Mouse (Mus musculus) embryonic facial prominence, embryonic 15.5 days (tissue): Measurements from ENCODE around the gene Rps19. TPM values are rescaled to one million over a fixed set of nuclear protein-coding genes. Genes with fewer than 3 reads are reported as not detected.

Experiments
- ATAC-seq: fragments of 200-750 bp; cut with Nextera tagmentation; 2 replicates; pipeline ENCODE4 v1.8.0; 2017; ENCODE audit warnings: low read depth, moderate TSS enrichment; ENCODE audit not compliant: insufficient number of reproducible peaks, low FRiP score, low TSS enrichment
- H3K27ac ChIP-seq: fragments of 300-500 bp; sonication (generic); replicated peaks from 2 replicates; pipeline ENCODE4 v1.5.1; 2015; ENCODE audit warnings: mild to moderate bottlenecking, inconsistent platforms
- H3K27me3 ChIP-seq: fragments of 300-500 bp; sonication (generic); 2 replicates; pipeline ENCODE4 v1.6.1; 2015; ENCODE audit warnings: inconsistent platforms
- H3K36me3 ChIP-seq: fragments of 300-500 bp; sonication (generic); 2 replicates; pipeline ENCODE4 v1.6.1; 2015; ENCODE audit warnings: mild to moderate bottlenecking, inconsistent platforms
- H3K4me1 ChIP-seq: fragments of 300-500 bp; sonication (generic); 2 replicates; pipeline ENCODE4 v1.6.1; 2015; ENCODE audit warnings: inconsistent platforms
- H3K4me2 ChIP-seq: fragments of 300-500 bp; sonication (generic); replicated peaks from 2 replicates; pipeline ENCODE4 v1.6.1; 2015; ENCODE audit warnings: mild to moderate bottlenecking, inconsistent platforms
- H3K4me3 ChIP-seq: fragments of 300-500 bp; sonication (generic); replicated peaks from 2 replicates; pipeline ENCODE4 v1.5.1; 2015; ENCODE audit warnings: mild to moderate bottlenecking, inconsistent platforms
- H3K9ac ChIP-seq: fragments of 300-500 bp; sonication (generic); 2 replicates; pipeline ENCODE4 v1.6.1; 2015; ENCODE audit warnings: inconsistent platforms
- H3K9me3 ChIP-seq: fragments of 300-500 bp; sonication (generic); replicated peaks from 2 replicates; pipeline ENCODE4 v1.6.1; 2016; ENCODE audit warnings: inconsistent platforms
- WGBS: fragments of 180-500 bp; shearing (Covaris S2); methylation state at CpG from one replicate; pipeline ENCODE4 v1.1.7; 2015; 5-methylcytosine and 5-hydroxymethylcytosine counted together
- polyA plus RNA-seq: library from polyadenylated mRNA; unstranded; fragments of >200 nt; fragmentation: Nextera tagmentation; extraction: Ambion mirVana; gene quantifications from 2 replicates; pipeline ENCODE4 v1.2.1, GENCODE M21; 2015

The Rps19 gene
- polyA plus RNA-seq, 1 experiment from 2014 or later = 2,979 TPM

GRCm38 (mm10) chr7:24851596-24852325, 32.4 kb upstream of the Rps19 start:
- WGBS = 87% methylated on average over 5 of the region's 5 CpGs
- no peaks in the 10 kb centered on the region for H3K9me3 ChIP-seq
- H3K27ac ChIP-seq = no peak overlapping the region
- no peak overlapping the region for H3K4me3 ChIP-seq
- no peak overlapping the region for H3K9ac ChIP-seq
- no peak for ATAC-seq
- H3K4me1 ChIP-seq = 0 out of 2 replicates have a peak, but pooled peaks cover 5% of the 10 kb centered on the region
- no peaks in the 10 kb centered on the region for H3K36me3 ChIP-seq
- no peak overlapping the region for H3K4me2 ChIP-seq
- H3K27me3 ChIP-seq = no peaks in the 10 kb centered on the region

- Histone ChIP-seq H3K27me3 (no peaks in the 10 kb centered on the region), H3K4me1 (0 out of 2 replicates have a peak, but pooled peaks cover 5% of the 10 kb centered on the region), H3K9me3 (no peaks in the 10 kb centered on the region), H3K4me2 (no peak overlapping the region), H3K36me3 (no peaks in the 10 kb centered on the region), H3K27ac (no peak overlapping the region), H3K9ac (no peak overlapping the region), H3K4me3 (no peak overlapping the region)
- no peak for ATAC-seq
- WGBS = 76% methylated on average over 8 of the region's 8 CpGs
Measured at GRCm38 (mm10) chr7:24852557-24853232, 31.5 kb upstream of the Rps19 start.

DNA sequence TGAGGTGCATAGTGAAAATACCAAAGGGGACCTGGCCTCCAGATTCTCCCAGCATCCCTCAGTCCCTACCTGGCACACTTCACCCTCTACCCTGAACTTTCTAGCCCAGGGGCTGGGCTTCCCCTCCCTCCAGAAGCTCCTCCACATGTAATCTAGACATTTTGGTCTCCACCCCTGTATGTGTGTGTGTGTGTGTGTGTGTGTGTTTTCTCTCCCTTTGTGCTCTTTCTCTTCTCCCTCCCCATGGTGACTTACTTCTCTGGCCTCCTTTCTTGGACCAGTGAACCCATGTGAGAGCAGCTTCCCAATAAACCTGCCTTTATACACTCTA, 31.0 kb upstream of the Rps19 start:
- ATAC-seq = no peak
- Histone ChIP-seq H3K4me2 (no peak overlapping the region), H3K4me3 (no peak overlapping the region), H3K9me3 (no peaks in the 10 kb centered on the region), H3K9ac (no peak overlapping the region), H3K4me1 (0 out of 2 replicates have a peak, but pooled peaks cover 5% of the 10 kb centered on the region), H3K27ac (no peak overlapping the region), H3K27me3 (no peaks in the 10 kb centered on the region), H3K36me3 (no peaks in the 10 kb centered on the region)

- no peaks in the 10 kb centered on the region for H3K9me3 ChIP-seq
- H3K4me3 ChIP-seq = no peak overlapping the region
- no peak overlapping the region for H3K4me2 ChIP-seq
- no peaks in the 10 kb centered on the region for H3K36me3 ChIP-seq
- no peak overlapping the region for H3K27ac ChIP-seq
- no peak overlapping the region for H3K9ac ChIP-seq
- WGBS = 27% methylated on average over 7 of the region's 7 CpGs
- no peaks in the 10 kb centered on the region for H3K27me3 ChIP-seq
- H3K4me1 ChIP-seq = 0 out of 2 replicates have a peak, but pooled peaks cover 5% of the 10 kb centered on the region
- no peak for ATAC-seq
Measured at GRCm38 (mm10) chr7:24853695-24854094, 30.5 kb upstream of the Rps19 start.

DNA sequence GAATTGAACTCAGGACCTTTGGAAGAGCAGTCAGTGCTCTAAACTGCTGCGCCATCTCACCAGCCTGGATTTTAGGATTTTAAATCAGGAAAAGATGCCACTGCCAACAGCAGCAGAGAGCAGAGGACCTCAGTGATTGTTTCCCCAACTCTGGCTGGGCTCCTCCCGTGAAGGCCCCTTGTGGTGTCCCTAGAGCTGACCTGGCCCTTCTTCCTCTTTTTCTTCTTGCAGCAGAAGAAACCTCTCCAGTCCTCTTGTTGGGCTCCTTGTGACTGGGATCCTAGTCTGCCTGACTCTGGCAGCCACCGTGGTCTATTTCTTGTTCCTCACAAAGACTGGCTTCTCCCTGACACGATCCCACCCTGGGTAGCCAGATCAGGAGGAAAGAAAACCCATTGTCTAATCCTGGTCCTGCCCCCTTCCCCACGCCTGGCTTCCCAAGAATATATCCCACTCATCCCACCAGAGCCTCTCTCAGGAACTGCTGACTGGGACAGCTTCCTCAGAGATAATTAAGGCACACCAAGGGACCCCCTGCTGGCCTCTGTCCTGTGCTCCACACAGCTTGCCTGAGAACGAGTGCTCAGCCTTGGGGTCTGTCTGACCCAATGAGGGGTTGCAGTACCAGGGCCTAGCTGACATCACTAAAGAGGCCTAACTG, 27.6 kb upstream of the Rps19 start:
- no peaks in the 10 kb centered on the region for H3K27me3 ChIP-seq
- H3K9ac ChIP-seq = no peak overlapping the region
- no peak overlapping the region for H3K27ac ChIP-seq
- 39% methylated on average over 6 of the region's 6 CpGs for WGBS
- no peak overlapping the region for H3K4me3 ChIP-seq
- H3K4me1 ChIP-seq = 0 out of 2 replicates have a peak, but pooled peaks cover 5% of the 10 kb centered on the region
- H3K9me3 ChIP-seq = no peaks in the 10 kb centered on the region
- no peak overlapping the region for H3K4me2 ChIP-seq
- no peaks in the 10 kb centered on the region for H3K36me3 ChIP-seq
- ATAC-seq = no peak

DNA sequence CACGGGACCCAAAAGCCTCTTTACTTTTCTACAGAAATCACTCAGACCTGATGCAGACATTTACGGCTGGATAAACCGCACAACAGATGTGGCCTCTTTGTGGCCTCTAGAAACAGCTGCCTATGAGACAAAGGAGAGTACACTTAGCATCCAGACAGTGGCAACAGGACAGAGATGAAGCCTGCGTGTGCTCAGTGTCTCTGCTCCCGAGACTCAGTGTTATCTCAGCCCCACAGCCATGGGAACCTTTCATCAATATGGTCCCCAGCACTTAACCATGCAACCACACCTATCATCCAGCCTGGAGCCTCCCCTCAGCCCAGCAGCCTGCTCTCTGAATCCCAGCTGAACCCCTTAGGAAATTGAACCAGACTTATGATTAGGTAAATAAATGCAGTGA, 24.9 kb upstream of the Rps19 start:
- ATAC-seq = no peak
- Histone ChIP-seq H3K9me3 (no peaks in the 10 kb centered on the region), H3K36me3 (no peaks in the 10 kb centered on the region), H3K4me2 (no peak overlapping the region), H3K9ac (no peak overlapping the region), H3K27me3 (no peaks in the 10 kb centered on the region), H3K4me3 (no peak overlapping the region), H3K4me1 (no peaks in the 10 kb centered on the region), H3K27ac (no peak overlapping the region)
- WGBS = 69% methylated on average over 5 of the region's 5 CpGs

DNA sequence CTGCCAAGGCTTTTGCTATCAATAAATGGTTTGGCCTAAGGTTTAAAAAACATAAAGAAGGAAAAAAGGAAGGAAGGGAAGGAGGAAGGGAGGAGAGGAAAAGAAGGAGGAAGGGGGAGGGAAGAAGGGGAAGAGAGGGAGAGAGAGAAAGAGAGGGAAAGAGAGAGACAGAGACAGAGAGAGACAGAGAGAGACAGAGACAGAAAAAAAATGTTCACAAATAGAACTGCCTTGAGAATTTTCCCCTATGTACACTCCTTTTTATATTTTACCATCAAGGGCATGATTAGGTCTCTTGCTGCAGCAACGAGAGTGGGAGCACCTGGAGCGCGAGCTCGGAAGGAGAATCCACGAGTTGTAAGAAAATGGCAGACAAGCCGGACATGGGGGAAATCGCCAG, 22.3 kb upstream of the Rps19 start, which contains the start of gene Gm9844:
TSS of gene Gm9844 (plus strand) at position 301 of the 400 bp plus-strand sequence.
- Histone ChIP-seq H3K4me1 (no peaks in the 10 kb centered on the region), H3K4me2 (no peak within 1 kb of the TSS), H3K27me3 (no peaks in the 10 kb centered on the region), H3K36me3 (no peaks in the 10 kb centered on the region), H3K9ac (no peak within 1 kb of the TSS), H3K9me3 (no peaks in the 10 kb centered on the region), H3K27ac (no peak within 1 kb of the TSS), H3K4me3 (no peak within 1 kb of the TSS)
- WGBS = 89% methylated on average over 7 of the region's 7 CpGs
- ATAC-seq = no peak

- H3K27ac ChIP-seq = no peak overlapping the region
- no peaks in the 10 kb centered on the region for H3K4me1 ChIP-seq
- H3K9ac ChIP-seq = no peak overlapping the region
- no peaks in the 10 kb centered on the region for H3K9me3 ChIP-seq
- no peak for ATAC-seq
- H3K4me3 ChIP-seq = no peak overlapping the region
- no peak overlapping the region for H3K4me2 ChIP-seq
- no peaks in the 10 kb centered on the region for H3K27me3 ChIP-seq
- 83% methylated on average over 4 of the region's 4 CpGs for WGBS
- H3K36me3 ChIP-seq = no peaks in the 10 kb centered on the region
Measured at GRCm38 (mm10) chr7:24862853-24863252, 21.3 kb upstream of the Rps19 start.

DNA sequence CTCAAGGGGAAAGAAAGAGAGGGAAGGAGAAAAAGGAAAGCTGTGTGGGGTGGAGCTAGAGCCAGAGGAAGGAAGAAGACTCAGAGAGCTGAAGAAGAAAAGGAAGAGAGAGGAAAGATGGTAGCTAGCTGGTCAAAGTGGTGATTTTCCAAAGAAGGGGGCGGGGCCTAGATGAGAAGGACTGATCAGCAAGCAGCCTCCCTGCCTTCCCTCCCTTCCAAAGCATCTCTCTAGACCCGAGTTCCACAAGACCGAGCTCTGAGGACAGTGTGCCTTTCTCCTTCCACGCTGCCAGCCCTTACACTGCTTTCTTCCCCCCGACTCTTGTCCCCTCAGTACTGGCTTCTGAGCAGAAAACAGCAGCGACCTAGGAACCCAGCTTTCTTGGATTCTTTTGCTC, 20.0 kb upstream of the Rps19 start:
- H3K27me3 ChIP-seq = no peaks in the 10 kb centered on the region

DNA sequence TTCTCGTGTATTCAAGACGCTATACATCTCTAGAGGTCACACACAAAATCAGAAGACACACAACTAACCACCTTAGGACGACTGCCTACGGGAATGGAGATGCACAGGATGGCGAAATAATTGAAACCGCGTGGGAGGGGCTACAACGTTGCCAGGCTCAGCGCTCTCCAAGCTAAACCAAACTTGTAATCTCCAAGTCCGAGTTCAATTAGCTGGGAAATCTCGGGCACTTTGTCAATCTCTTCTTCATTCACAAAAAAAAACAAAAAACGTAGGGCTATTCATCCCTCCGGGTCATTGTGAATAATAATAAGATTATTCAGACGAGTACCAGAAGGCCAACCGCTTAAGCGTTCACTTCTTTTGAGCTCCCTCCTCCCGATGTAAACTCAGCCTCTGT, 15.1 kb upstream of the Rps19 start:
- no peak for ATAC-seq
- H3K27ac ChIP-seq = no peak overlapping the region
- no peaks in the 10 kb centered on the region for H3K9me3 ChIP-seq
- H3K4me3 ChIP-seq = no peak overlapping the region
- no peaks in the 10 kb centered on the region for H3K4me1 ChIP-seq
- 65% methylated on average over 17 of the region's 17 CpGs for WGBS
- H3K9ac ChIP-seq = no peak overlapping the region
- H3K36me3 ChIP-seq = no peaks in the 10 kb centered on the region
- H3K27me3 ChIP-seq = no peaks in the 10 kb centered on the region
- no peak overlapping the region for H3K4me2 ChIP-seq

More for the DNA sequence above, 20.0 kb upstream of the Rps19 start:
- WGBS = 28% methylated on average over 6 of the region's 6 CpGs
- H3K4me3 ChIP-seq = no peak overlapping the region
- no peaks in the 10 kb centered on the region for H3K36me3 ChIP-seq
- H3K9ac ChIP-seq = no peak overlapping the region
- no peaks in the 10 kb centered on the region for H3K9me3 ChIP-seq
- H3K27ac ChIP-seq = no peak overlapping the region
- no peaks in the 10 kb centered on the region for H3K4me1 ChIP-seq
- no peak overlapping the region for H3K4me2 ChIP-seq
- ATAC-seq = no peak

DNA sequence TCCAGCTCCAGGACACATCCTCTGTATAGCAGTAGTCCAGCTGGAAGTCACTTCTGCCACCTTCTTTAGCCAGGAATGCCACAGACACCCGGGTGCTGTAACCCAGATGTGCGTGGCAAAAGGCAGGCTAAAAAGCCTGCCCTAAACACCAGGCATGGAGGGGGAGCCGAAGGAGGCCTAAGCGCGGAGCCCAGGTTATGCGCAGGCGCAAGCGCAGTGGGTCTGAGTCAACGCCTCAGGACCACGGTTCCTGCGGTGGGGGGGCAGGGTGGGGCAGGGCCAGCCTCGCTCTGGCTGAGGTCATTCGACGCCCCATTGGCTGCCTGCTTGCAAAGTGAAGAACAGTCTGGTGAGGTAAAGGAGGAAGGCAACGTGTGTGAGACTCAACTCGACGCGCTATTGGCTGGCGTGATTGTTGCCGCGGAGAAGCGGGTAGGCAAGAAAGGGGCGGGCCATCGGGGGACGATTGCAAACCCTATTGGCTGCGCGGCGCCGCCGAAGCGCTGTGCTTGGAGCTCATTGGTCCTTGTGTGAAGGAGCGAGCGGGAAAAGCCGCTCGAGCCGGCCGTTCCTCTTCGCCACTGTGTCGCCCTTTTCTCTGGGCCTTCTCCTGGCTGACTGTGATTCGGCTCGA, 14.5 kb upstream of the Rps19 start, which contains the start of the genes Lypd4 and Dmrtc2:
TSS of gene Lypd4 (minus strand) at position 410 of the 634 bp plus-strand sequence.
TSS of gene Dmrtc2 (plus strand) at position 526 of the 634 bp plus-strand sequence.
- WGBS = 51% methylated on average over 41 of the region's 41 CpGs
- Histone ChIP-seq H3K4me3 (no peak within 1 kb of the TSS), H3K9me3 (no peaks in the 10 kb centered on the region), H3K27ac (no peak within 1 kb of the TSS), H3K4me1 (no peaks in the 10 kb centered on the region), H3K4me2 (0 out of 2 replicates have a peak within 1 kb of the TSS, but pooled peaks have one; percentile 10), H3K36me3 (no peaks in the 10 kb centered on the region), H3K27me3 (no peaks in the 10 kb centered on the region), H3K9ac (no peak within 1 kb of the TSS)
- ATAC-seq = no peak
